Mouse (Mus musculus) heart, embryonic 15.5 days (tissue): ENCODE measurements around the gene Irgq. TPM values are rescaled to one million over a fixed set of nuclear protein-coding genes. Genes with fewer than 3 reads are reported as not detected.
"Not testable (repeated sequence)": the region's sequence is repeated elsewhere in the genome, so short reads cannot be mapped to it uniquely, and the experiment has no call there.

ENCODE experiments used
- ATAC-seq: fragments of 200-750 bp; cut with Nextera tagmentation; replicated peaks from 2 replicates; pipeline ENCODE4 v1.8.0; 2017; ENCODE audit warnings: low read depth, moderate TSS enrichment; ENCODE audit not compliant: insufficient number of reproducible peaks, insufficient read depth, low FRiP score
- H3K27ac ChIP-seq: fragments of 300-500 bp; sonication (generic); 2 replicates; pipeline ENCODE4 v1.5.1; 2015; ENCODE audit warnings: mild to moderate bottlenecking, inconsistent platforms
- H3K27me3 ChIP-seq: fragments of 300-500 bp; sonication (generic); 2 replicates; pipeline ENCODE4 v1.6.1; 2015; ENCODE audit warnings: inconsistent platforms
- H3K36me3 ChIP-seq: fragments of 300-500 bp; sonication (generic); 2 replicates; pipeline ENCODE4 v1.6.1; 2015; ENCODE audit warnings: mild to moderate bottlenecking, inconsistent platforms
- H3K4me1 ChIP-seq: fragments of 300-500 bp; sonication (generic); replicated peaks from 2 replicates; pipeline ENCODE4 v1.6.1; 2015; ENCODE audit warnings: inconsistent platforms
- H3K4me2 ChIP-seq: fragments of 300-500 bp; sonication (generic); 2 replicates; pipeline ENCODE4 v1.6.1; 2015; ENCODE audit warnings: inconsistent platforms, mild to moderate bottlenecking, moderate library complexity
- H3K4me3 ChIP-seq: fragments of 300-500 bp; sonication (generic); 2 replicates; pipeline ENCODE4 v1.5.1; 2015; ENCODE audit warnings: mild to moderate bottlenecking, inconsistent platforms
- H3K9ac ChIP-seq: fragments of 300-500 bp; sonication (generic); 2 replicates; pipeline ENCODE4 v1.6.1; 2015; ENCODE audit warnings: mild to moderate bottlenecking, inconsistent platforms
- H3K9me3 ChIP-seq: fragments of 300-500 bp; sonication (generic); replicated peaks from 2 replicates; pipeline ENCODE4 v1.6.1; 2016; ENCODE audit warnings: inconsistent platforms
- WGBS: fragments of 180-500 bp; shearing (Covaris S2); methylation state at CpG from one replicate; pipeline ENCODE4 v1.1.7; 2015; ENCODE audit warnings: mixed read lengths; 5-methylcytosine and 5-hydroxymethylcytosine counted together
- polyA plus RNA-seq: library from polyadenylated mRNA; unstranded; fragments of >200 nt; fragmentation: Nextera tagmentation; extraction: Ambion mirVana; gene quantifications from 2 replicates; pipeline ENCODE4 v1.2.1, GENCODE M21; 2015

Irgq gene
- polyA plus RNA-seq, 1 experiment from 2014 or later = 6.0 TPM

- Histone ChIP-seq H3K27me3 (no peaks in the 10 kb centered on the region), H3K9ac (no peak overlapping the region), H3K4me2 (no peak overlapping the region), H3K9me3 (no peaks in the 10 kb centered on the region), H3K4me1 (no peaks in the 10 kb centered on the region), H3K36me3 (peaks cover 7% of the 10 kb centered on the region; the same call in 1 of the 2 replicates), H3K27ac (no peak overlapping the region), H3K4me3 (no peak overlapping the region)
- ATAC-seq = no peak
- 60% methylated on average over 5 of the region's 5 CpGs for WGBS
Measured at GRCm38 (mm10) chr7:24517077-24517476, 13.4 kb upstream of the Irgq start.

GRCm38 (mm10) chr7:24517654-24518053 is 12.8 kb upstream of the Irgq start:
- H3K27ac ChIP-seq = no peak overlapping the region
- no peaks in the 10 kb centered on the region for H3K9me3 ChIP-seq
- no peak overlapping the region for H3K4me2 ChIP-seq
- H3K27me3 ChIP-seq = no peaks in the 10 kb centered on the region
- H3K4me3 ChIP-seq = no peak overlapping the region
- WGBS = 60% methylated on average over 6 of the region's 6 CpGs
- H3K9ac ChIP-seq = no peak overlapping the region
- H3K36me3 ChIP-seq = peaks cover 7% of the 10 kb centered on the region; the same call in 1 of the 2 replicates
- no peak for ATAC-seq
- H3K4me1 ChIP-seq = no peaks in the 10 kb centered on the region

DNA sequence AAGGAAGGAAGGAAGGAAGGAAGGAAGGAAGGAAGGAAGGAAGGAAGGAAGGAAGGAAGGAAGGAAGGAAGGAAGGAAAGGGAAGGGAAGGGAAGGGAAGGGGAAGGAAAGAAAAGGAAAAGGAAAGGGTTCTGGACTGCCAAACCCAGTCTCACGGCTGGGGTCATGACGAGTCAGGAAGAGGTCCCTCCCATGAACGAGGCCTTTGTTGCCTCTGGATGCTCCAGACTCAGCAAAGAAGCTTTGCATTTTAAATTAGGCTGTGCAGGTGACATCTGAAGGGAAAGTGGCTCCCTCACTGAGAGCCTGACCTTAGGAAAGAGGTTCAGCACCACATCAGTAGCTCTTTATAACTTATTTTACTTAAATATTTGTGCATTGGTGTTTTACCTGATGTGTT is 11.4 kb upstream of the Irgq start:
- Histone ChIP-seq H3K4me1 (no peaks in the 10 kb centered on the region), H3K4me3 (no peak overlapping the region), H3K9ac (no peak overlapping the region), H3K27ac (no peak overlapping the region), H3K9me3 (no peaks in the 10 kb centered on the region), H3K36me3 (peaks cover 7% of the 10 kb centered on the region; the same call in 1 of the 2 replicates), H3K4me2 (no peak overlapping the region), H3K27me3 (no peaks in the 10 kb centered on the region)
- WGBS = 53% methylated on average over 3 of the region's 3 CpGs
- ATAC-seq = no peak

GRCm38 (mm10) chr7:24520054-24520453 is 10.4 kb upstream of the Irgq start:
- H3K36me3 ChIP-seq, H3K4me3 ChIP-seq, H3K4me2 ChIP-seq, H3K4me1 ChIP-seq, H3K27ac ChIP-seq, ATAC-seq, H3K9ac ChIP-seq, H3K9me3 ChIP-seq, H3K27me3 ChIP-seq: not testable (repeated sequence)
- WGBS = 84% methylated on average over 10 of the region's 10 CpGs

GRCm38 (mm10) chr7:24522805-24523204 is 7.7 kb upstream of the Irgq start:
- WGBS = 48% methylated on average over 5 of the region's 5 CpGs
- ATAC-seq = no peak

GRCm38 (mm10) chr7:24523723-24524122 is 6.8 kb upstream of the Irgq start:
- H3K27me3 ChIP-seq = no peaks in the 10 kb centered on the region
- H3K36me3 ChIP-seq = no peaks in the 10 kb centered on the region
- WGBS = 77% methylated on average over 6 of the region's 6 CpGs
- H3K27ac ChIP-seq = no peak overlapping the region
- H3K4me3 ChIP-seq = no peak overlapping the region
- no peak for ATAC-seq
- H3K9ac ChIP-seq = no peak overlapping the region
- H3K4me1 ChIP-seq = no peaks in the 10 kb centered on the region
- no peak overlapping the region for H3K4me2 ChIP-seq
- H3K9me3 ChIP-seq = no peaks in the 10 kb centered on the region

More at GRCm38 (mm10) chr7:24522805-24523204, 7.7 kb upstream of the Irgq start:
- Histone ChIP-seq H3K27me3 (no peaks in the 10 kb centered on the region), H3K36me3 (no peaks in the 10 kb centered on the region), H3K4me1 (no peaks in the 10 kb centered on the region), H3K9ac (no peak overlapping the region), H3K27ac (no peak overlapping the region), H3K4me2 (no peak overlapping the region), H3K9me3 (no peaks in the 10 kb centered on the region), H3K4me3 (no peak overlapping the region)

DNA sequence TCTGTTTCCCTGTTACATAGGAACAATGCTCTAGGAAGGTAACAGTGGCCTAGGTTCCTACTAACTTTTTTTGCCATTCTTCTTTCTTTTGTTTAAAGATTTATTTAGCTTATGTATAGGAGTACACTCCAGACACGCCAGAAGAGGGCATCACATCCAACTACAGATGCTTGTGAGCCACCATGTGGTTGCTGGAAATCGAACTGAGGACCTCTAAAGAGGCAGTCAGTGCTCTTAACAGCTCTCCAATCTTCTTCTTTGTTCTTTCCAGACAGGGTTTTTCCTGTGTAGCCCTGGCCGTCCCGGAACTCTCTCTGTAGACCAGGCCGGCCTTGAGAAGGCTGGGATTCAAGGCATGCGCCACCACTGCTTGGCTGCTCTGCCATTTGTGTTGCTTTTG is 5.5 kb upstream of the Irgq start:
- Histone ChIP-seq H3K4me1 (peaks cover 8% of the 10 kb centered on the region), H3K4me2 (no peak overlapping the region), H3K9me3 (no peaks in the 10 kb centered on the region), H3K36me3 (no peaks in the 10 kb centered on the region), H3K4me3 (no peak overlapping the region), H3K27me3 (no peaks in the 10 kb centered on the region), H3K27ac (no peak overlapping the region), H3K9ac (no peak overlapping the region)
- ATAC-seq = no peak
- 81% methylated on average over 6 of the region's 6 CpGs for WGBS

DNA sequence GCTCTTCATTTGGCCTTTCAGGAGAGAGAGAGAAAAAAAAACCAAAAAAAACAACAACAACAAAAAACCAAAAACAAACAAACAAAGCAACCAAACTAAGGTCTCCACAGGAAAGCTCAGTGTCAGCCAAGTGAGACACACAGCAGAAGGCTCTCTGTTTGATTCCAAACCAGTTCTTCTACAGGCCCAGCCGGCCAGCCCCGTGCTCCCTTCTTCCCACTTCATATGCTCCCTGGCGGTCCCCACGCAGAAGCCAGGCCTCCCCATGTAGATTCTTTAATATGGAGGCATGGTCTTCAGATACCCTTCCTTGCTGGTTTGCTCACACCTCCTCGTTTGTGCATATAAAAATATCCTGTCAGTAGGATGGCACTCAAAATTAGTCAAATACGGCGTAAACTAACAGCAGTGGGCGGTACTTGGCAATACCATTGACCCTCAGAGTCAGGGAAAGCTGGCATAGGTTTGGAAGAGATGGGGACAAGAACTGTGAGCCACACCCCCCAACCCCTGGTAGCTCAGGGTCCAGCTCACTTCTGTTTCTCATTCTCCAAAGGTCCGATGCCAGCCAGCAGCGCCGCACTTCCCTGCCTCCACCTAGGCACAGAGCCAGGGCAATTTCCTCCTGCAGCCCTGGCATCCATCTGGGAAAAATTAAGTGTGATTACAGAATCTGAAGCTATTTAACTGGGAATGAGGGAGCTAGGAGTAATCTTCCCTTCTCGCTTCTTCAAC is 4.6 kb upstream of the Irgq start:
- no peak for ATAC-seq
- Histone ChIP-seq H3K4me3 (no peak overlapping the region), H3K9ac (no peak overlapping the region), H3K9me3 (no peaks in the 10 kb centered on the region), H3K36me3 (no peaks in the 10 kb centered on the region), H3K4me1 (peaks cover 8% of the 10 kb centered on the region), H3K27me3 (no peaks in the 10 kb centered on the region), H3K4me2 (no peak overlapping the region), H3K27ac (no peak overlapping the region)
- WGBS = 76% methylated on average over 12 of the region's 12 CpGs

GRCm38 (mm10) chr7:24528861-24529260 is 1.6 kb upstream of the Irgq start:
- H3K4me3 ChIP-seq = no peak overlapping the region
- H3K27ac ChIP-seq = no peak overlapping the region
- H3K9me3 ChIP-seq = no peaks in the 10 kb centered on the region
- no peaks in the 10 kb centered on the region for H3K27me3 ChIP-seq
- no peak overlapping the region for H3K9ac ChIP-seq
- H3K36me3 ChIP-seq = peaks cover 8% of the 10 kb centered on the region
- H3K4me1 ChIP-seq = peaks cover 21% of the 10 kb centered on the region
- WGBS = 89% methylated on average over 11 of the region's 11 CpGs
- H3K4me2 ChIP-seq = no peak overlapping the region
- ATAC-seq = no peak

DNA sequence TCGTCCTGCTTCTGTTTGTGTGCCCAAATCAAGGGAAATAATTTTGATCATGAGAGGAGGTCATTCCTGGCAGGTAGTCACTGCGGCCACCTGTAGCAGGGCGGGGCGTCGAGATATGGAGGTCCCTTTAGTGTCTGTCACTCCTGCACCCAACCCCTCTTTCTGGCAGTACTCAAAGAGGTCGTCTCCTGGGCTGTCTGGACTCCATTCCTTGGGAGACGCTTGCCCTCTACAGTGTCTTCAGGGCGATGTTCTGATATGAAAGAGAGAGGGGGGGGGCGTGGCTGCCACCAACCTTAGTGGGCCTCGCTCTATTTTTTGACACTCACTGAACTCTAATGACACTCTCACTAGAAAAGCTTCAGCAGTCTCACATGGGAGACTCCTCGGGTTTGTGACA is 909 bp upstream of the Irgq start:
- Histone ChIP-seq H3K4me2 (peak overlapping the region; percentile 91), H3K4me3 (peak overlapping the region; percentile 68), H3K9me3 (no peaks in the 10 kb centered on the region), H3K4me1 (peaks cover 26% of the 10 kb centered on the region), H3K9ac (peak overlapping the region; percentile 53), H3K36me3 (peaks cover 14% of the 10 kb centered on the region), H3K27me3 (no peaks in the 10 kb centered on the region), H3K27ac (peak overlapping the region; percentile 88)
- no peak for ATAC-seq
- WGBS = 52% methylated on average over 11 of the region's 11 CpGs

DNA sequence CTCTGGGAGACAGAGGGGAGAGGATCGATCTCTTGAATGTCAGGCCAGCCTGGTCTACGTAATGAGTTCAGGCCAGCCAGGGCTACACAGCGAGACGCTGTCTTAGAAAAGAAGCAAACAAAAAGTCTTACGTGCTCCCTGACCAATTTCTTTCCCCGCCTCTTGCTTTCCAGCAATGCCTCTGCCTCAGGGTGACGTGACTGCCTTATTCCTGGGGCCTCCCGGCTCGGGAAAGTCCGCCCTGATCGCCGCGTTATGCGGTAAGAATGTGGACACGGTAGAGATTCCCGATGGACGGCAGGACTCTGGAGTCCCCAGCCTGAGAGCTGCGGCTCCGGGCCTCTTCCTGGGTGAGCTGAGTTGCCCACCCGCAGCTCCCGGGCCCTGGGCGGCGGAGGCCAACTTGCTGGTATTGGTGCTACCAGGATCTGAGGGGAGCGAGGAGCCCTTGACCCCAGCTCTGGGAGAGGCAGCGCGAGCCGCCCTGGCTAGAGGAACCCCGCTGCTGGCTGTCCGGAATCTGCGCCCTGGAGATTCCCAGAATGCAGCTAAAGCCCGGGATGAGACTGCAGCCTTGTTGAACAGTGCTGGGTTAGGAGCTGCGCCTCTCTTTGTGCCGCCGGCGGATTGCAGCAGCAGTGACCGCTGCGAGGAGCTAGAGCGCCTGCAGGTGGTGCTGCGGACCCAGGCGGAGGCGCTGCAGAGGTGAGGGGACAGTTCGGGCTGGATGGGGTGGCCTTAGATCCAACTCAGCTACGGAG is 902 bp downstream of the Irgq start:
- ATAC-seq = peak; percentile 51

More for the DNA sequence above, 902 bp downstream of the Irgq start:
- peak overlapping the region; percentile 80 for H3K9ac ChIP-seq
- peaks cover 26% of the 10 kb centered on the region for H3K4me1 ChIP-seq
- H3K4me3 ChIP-seq = peak overlapping the region; percentile 68
- H3K27ac ChIP-seq = peak overlapping the region; percentile 88
- H3K9me3 ChIP-seq = no peaks in the 10 kb centered on the region
- peaks cover 24% of the 10 kb centered on the region for H3K36me3 ChIP-seq
- WGBS = under 1% methylated on average over 43 of the region's 43 CpGs
- peak overlapping the region; percentile 91 for H3K4me2 ChIP-seq
- H3K27me3 ChIP-seq = no peaks in the 10 kb centered on the region
